Mouse (Mus musculus) forebrain, embryonic 10.5 days (tissue): Measurements from ENCODE around the gene Sirpb1a. TPM values are rescaled to one million over a fixed set of nuclear protein-coding genes. Genes with fewer than 3 reads are reported as not detected.
"Not testable (repeated sequence)": the region's sequence is repeated elsewhere in the genome, so short reads cannot be mapped to it uniquely, and the experiment has no call there.

Source experiments
- DNase-seq: peaks from one replicate; pipeline ENCODE4 v3.0.0-alpha.2; 2017; ENCODE audit warnings: low spot score; ENCODE audit errors: extremely low spot score
- H3K27ac ChIP-seq: fragments of 300-500 bp; sonication (generic); 2 replicates; pipeline ENCODE4 v1.5.1; 2016; ENCODE audit warnings: mild to moderate bottlenecking
- H3K27me3 ChIP-seq: fragments of 300-500 bp; sonication (generic); 2 replicates; pipeline ENCODE4 v1.6.1; 2016; ENCODE audit warnings: mild to moderate bottlenecking; ENCODE audit not compliant: poor library complexity, severe bottlenecking
- H3K36me3 ChIP-seq: fragments of 300-500 bp; sonication (generic); replicated peaks from 2 replicates; pipeline ENCODE4 v1.6.1; 2016; ENCODE audit warnings: mild to moderate bottlenecking, moderate library complexity
- H3K4me1 ChIP-seq: fragments of 300-500 bp; sonication (generic); 2 replicates; pipeline ENCODE4 v1.6.1; 2016
- H3K4me3 ChIP-seq: fragments of 300-500 bp; sonication (generic); 2 replicates; pipeline ENCODE4 v1.5.1; 2016; ENCODE audit warnings: mild to moderate bottlenecking, moderate library complexity
- H3K9me3 ChIP-seq: fragments of 300-500 bp; sonication (generic); 2 replicates; pipeline ENCODE4 v1.6.1; 2016; ENCODE audit warnings: mild to moderate bottlenecking, moderate library complexity
- WGBS: fragments of 180-500 bp; shearing (Covaris S2); methylation state at CpG from one replicate; pipeline ENCODE4 v1.1.7; 2016; 5-methylcytosine and 5-hydroxymethylcytosine counted together
- polyA plus RNA-seq: library from polyadenylated mRNA; unstranded; fragments of >200 nt; fragmentation: Nextera tagmentation; extraction: Ambion mirVana; gene quantifications from 2 replicates; pipeline ENCODE4 v1.2.1, GENCODE M21; 2016

Sirpb1a gene
- polyA plus RNA-seq: not detected in 2 replicates

- H3K27me3 ChIP-seq, H3K4me3 ChIP-seq, DNase-seq, H3K36me3 ChIP-seq, H3K4me1 ChIP-seq, H3K27ac ChIP-seq, H3K9me3 ChIP-seq: not testable (repeated sequence)
- 91% methylated on average over 1 of the region's 1 CpGs for WGBS
Measured at GRCm38 (mm10) chr3:15426447-15426846, at the start of gene Sirpb1a. Gene Sirpb1a (minus strand): TSS chr3:15426520.

GRCm38 (mm10) chr3:15474831-15475230, 48.5 kb upstream of the Sirpb1a start:
- not testable (repeated sequence) for H3K27me3 ChIP-seq

GRCm38 (mm10) chr3:15470158-15470557, 43.8 kb upstream of the Sirpb1a start:
- WGBS: 90% methylated on average over 2 of the region's 3 CpGs
- DNase-seq, H3K9me3 ChIP-seq, H3K4me3 ChIP-seq, H3K27me3 ChIP-seq, H3K4me1 ChIP-seq, H3K36me3 ChIP-seq, H3K27ac ChIP-seq: not testable (repeated sequence)

More at GRCm38 (mm10) chr3:15474831-15475230, 48.5 kb upstream of the Sirpb1a start:
- H3K9me3 ChIP-seq, DNase-seq, H3K4me1 ChIP-seq, H3K27ac ChIP-seq, H3K36me3 ChIP-seq, H3K4me3 ChIP-seq: not testable (repeated sequence)
- 85% methylated on average over 2 of the region's 2 CpGs for WGBS

DNA sequence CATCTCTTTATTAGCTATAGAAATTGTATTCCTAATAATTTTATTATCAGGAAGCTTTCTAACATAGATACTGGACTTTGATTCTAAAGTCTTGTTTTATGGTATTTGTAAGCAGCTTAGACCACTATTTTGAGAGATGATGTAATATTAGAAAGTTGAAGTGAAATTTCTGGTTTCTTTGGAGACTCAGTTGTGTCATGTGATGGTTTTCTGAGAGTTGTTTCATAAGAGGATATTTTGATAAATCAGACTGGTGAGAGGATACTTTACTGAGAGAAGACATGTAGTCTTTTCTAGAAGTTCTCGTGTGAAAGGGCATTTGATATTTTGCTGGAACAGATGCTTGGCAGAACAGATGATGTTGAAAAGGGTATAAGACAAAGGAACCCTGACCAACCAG, 17.6 kb upstream of the Sirpb1a start:
- not testable (repeated sequence) for H3K36me3 ChIP-seq, H3K4me3 ChIP-seq, H3K4me1 ChIP-seq, H3K9me3 ChIP-seq, H3K27ac ChIP-seq, H3K27me3 ChIP-seq, DNase-seq
- WGBS: 93% methylated on average over 1 of the region's 1 CpGs

DNA sequence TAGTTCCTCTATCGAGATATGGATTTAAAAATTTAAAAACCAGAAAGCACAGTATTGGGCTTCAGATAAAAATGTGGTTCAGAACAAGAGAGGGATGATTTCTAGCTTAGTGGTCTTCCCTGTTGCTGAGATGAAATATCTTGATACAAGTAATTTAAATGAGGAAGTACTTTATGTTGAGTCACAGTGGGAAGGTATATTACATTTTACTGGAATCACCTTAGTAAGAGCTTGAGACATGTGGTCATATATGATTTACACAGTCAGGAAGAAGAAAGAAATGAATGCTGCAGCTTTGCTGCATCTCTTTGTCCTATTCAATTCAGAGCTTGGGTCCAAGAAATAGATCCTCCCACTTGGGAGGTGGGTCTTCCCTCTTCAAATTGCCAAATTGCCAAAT, 13.5 kb upstream of the Sirpb1a start:
- H3K4me1 ChIP-seq, H3K27ac ChIP-seq, H3K36me3 ChIP-seq, H3K4me3 ChIP-seq, DNase-seq, H3K27me3 ChIP-seq: not testable (repeated sequence)
- WGBS: 86% methylated on average over 1 of the region's 1 CpGs
- H3K9me3 ChIP-seq: peaks cover 19% of the 10 kb centered on the region

GRCm38 (mm10) chr3:15427917-15428316, 1.6 kb upstream of the Sirpb1a start:
- Histone ChIP-seq H3K36me3 (no peaks in the 10 kb centered on the region), H3K27me3 (no peaks in the 10 kb centered on the region), H3K9me3 (no peaks in the 10 kb centered on the region), H3K27ac (no peak overlapping the region), H3K4me3 (no peak overlapping the region), H3K4me1 (no peaks in the 10 kb centered on the region)
- WGBS: 87% methylated on average over 1 of the region's 1 CpGs
- DNase-seq: no peak

GRCm38 (mm10) chr3:15355690-15356089, 70.6 kb downstream of the Sirpb1a start:
- not testable (repeated sequence) for H3K4me1 ChIP-seq, H3K27me3 ChIP-seq, H3K27ac ChIP-seq, H3K9me3 ChIP-seq, H3K36me3 ChIP-seq, H3K4me3 ChIP-seq, DNase-seq
- WGBS: 87% methylated on average over 3 of the region's 3 CpGs

- not testable (repeated sequence) for H3K9me3 ChIP-seq, DNase-seq, H3K27me3 ChIP-seq, H3K36me3 ChIP-seq, H3K27ac ChIP-seq, H3K4me1 ChIP-seq, H3K4me3 ChIP-seq
- WGBS: 92% methylated on average over 1 of the region's 2 CpGs
Measured at GRCm38 (mm10) chr3:15350318-15350717, 76.0 kb downstream of the Sirpb1a start.

GRCm38 (mm10) chr3:15345606-15346005, 80.7 kb downstream of the Sirpb1a start:
- not testable (repeated sequence) for H3K4me1 ChIP-seq, H3K4me3 ChIP-seq, H3K9me3 ChIP-seq, H3K27me3 ChIP-seq, H3K36me3 ChIP-seq, H3K27ac ChIP-seq, DNase-seq
- 68% methylated on average over 3 of the region's 3 CpGs for WGBS

- Histone ChIP-seq H3K4me1 (no peaks in the 10 kb centered on the region), H3K4me3 (no peak overlapping the region), H3K36me3 (no peaks in the 10 kb centered on the region), H3K27ac (no peak overlapping the region), H3K27me3 (no peaks in the 10 kb centered on the region), H3K9me3 (0 out of 2 replicates have a peak, but pooled peaks cover 4% of the 10 kb centered on the region)
- DNase-seq: no peak
- 77% methylated on average over 1 of the region's 1 CpGs for WGBS
Measured at GRCm38 (mm10) chr3:15340287-15340686, 86.0 kb downstream of the Sirpb1a start.

DNA sequence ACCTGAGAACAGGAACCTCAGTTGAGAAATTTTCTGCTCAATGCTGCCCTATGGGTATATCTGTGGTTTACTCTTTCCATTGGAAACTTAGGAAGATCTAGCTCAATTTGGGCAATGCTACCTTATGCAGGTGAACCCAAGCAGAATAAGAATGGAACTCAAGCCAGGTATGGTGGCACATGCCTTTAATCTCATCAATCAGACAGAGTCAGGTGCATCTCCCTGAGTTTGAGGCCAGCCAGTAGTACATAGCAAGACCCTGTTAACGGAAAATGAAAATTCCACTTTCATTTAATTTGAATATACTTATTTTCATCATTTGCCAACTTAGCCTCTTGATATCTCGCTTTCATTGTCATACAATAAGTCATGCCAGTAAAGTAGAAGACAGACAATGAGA, 92.1 kb downstream of the Sirpb1a start:
- Histone ChIP-seq H3K36me3 (no peaks in the 10 kb centered on the region), H3K4me3 (no peak overlapping the region), H3K4me1 (no peaks in the 10 kb centered on the region), H3K9me3 (peaks cover 16% of the 10 kb centered on the region; the same call in 1 of the 2 replicates), H3K27me3 (no peaks in the 10 kb centered on the region), H3K27ac (no peak overlapping the region)
- no peak for DNase-seq
- WGBS: 67% methylated on average over 2 of the region's 2 CpGs

- no peaks in the 10 kb centered on the region for H3K4me1 ChIP-seq
- DNase-seq: no peak
- no peaks in the 10 kb centered on the region for H3K27me3 ChIP-seq
- no peaks in the 10 kb centered on the region for H3K36me3 ChIP-seq
- peaks cover 16% of the 10 kb centered on the region; the same call in 1 of the 2 replicates for H3K9me3 ChIP-seq
- 93% methylated on average over 3 of the region's 3 CpGs for WGBS
- no peak within 1 kb of the TSS for H3K4me3 ChIP-seq
- no peak within 1 kb of the TSS for H3K27ac ChIP-seq
Measured at GRCm38 (mm10) chr3:15332063-15332462, 94.3 kb downstream of the Sirpb1a start, which contains the start of gene Gm9733. Gene Gm9733 (minus strand): TSS chr3:15332302.

DNA sequence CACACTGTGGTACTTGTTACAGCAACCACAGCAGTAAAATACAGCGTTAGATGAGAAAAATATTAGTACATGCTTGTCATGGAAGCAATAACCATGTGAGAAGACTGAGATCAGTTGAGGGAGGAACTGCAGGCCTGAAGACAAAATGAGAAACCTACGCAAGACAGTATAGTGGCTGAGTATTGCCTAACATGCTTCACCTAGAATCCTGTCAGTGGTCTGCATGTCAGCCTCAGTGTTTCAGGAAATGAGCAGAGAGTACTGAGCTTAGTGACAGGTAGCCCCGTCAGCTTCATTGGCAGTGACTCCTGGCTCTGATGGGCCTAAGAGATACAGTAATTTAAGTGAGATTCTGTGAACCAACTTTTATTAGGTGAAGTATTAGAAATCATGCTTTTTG, 94.8 kb downstream of the Sirpb1a start:
- no peak for DNase-seq
- no peaks in the 10 kb centered on the region for H3K36me3 ChIP-seq
- WGBS: 77% methylated on average over 3 of the region's 3 CpGs
- no peaks in the 10 kb centered on the region for H3K27me3 ChIP-seq
- no peaks in the 10 kb centered on the region for H3K4me1 ChIP-seq
- H3K4me3 ChIP-seq: no peak overlapping the region
- peaks cover 14% of the 10 kb centered on the region; the same call in 1 of the 2 replicates for H3K9me3 ChIP-seq
- no peak overlapping the region for H3K27ac ChIP-seq

- Histone ChIP-seq H3K9me3 (peaks cover 9% of the 10 kb centered on the region; the same call in 1 of the 2 replicates), H3K27ac (no peak overlapping the region), H3K4me3 (no peak overlapping the region), H3K4me1 (no peaks in the 10 kb centered on the region), H3K27me3 (no peaks in the 10 kb centered on the region), H3K36me3 (no peaks in the 10 kb centered on the region)
- DNase-seq: no peak
Measured at GRCm38 (mm10) chr3:15329549-15329948, 96.8 kb downstream of the Sirpb1a start.
